Mouse (Mus musculus): ENCODE measurements around the gene Far1. TPM values are rescaled to one million over a fixed set of nuclear protein-coding genes. Genes with fewer than 3 reads are reported as not detected.

Far1 gene
- polyA plus RNA-seq, 1 experiment from 2014 or later: 62.8 TPM

- DNase-seq (ENCODE audit: low spot score) (peak; percentile 63), ATAC-seq (replicated peaks; ENCODE audit: low FRiP score, low TSS enrichment, low read depth) (no peak)
- H3K27ac ChIP-seq (ENCODE audit: low read depth): no peak overlapping the region
- H3K9me3 ChIP-seq (ENCODE audit: control insufficient read depth, low read length): no peaks in the 10 kb centered on the region
- H3K27me3 ChIP-seq (replicated peaks; ENCODE audit: control insufficient read depth, insufficient read depth, low read length): no peaks in the 10 kb centered on the region
- no peak overlapping the region for H3K4me3 ChIP-seq (ENCODE audit: low read depth, low read length)
- H3K4me2 ChIP-seq (ENCODE audit: low read length): no peak overlapping the region
- H3K9ac ChIP-seq (ENCODE audit: low read length): no peak overlapping the region
- H3K36me3 ChIP-seq (ENCODE audit: control insufficient read depth, insufficient read depth, low read length): no peaks in the 10 kb centered on the region
- H3K4me1 ChIP-seq (replicated peaks; ENCODE audit: control insufficient read depth, insufficient read depth, low read length): no peaks in the 10 kb centered on the region
- 23% methylated on average over 8 of the region's 8 CpGs for WGBS
Measured at GRCm38 (mm10) chr7:113609027-113609705, 95.5 kb downstream of the Far1 start.

GRCm38 (mm10) chr7:113612628-113613027 is 99.0 kb downstream of the Far1 start:
- no peaks in the 10 kb centered on the region for H3K27me3 ChIP-seq (replicated peaks; ENCODE audit: control insufficient read depth, insufficient read depth, low read length)
- no peaks in the 10 kb centered on the region for H3K9me3 ChIP-seq (ENCODE audit: control insufficient read depth, low read length)
- no peaks in the 10 kb centered on the region for H3K4me1 ChIP-seq (replicated peaks; ENCODE audit: control insufficient read depth, insufficient read depth, low read length)
- no peak overlapping the region for H3K4me2 ChIP-seq (ENCODE audit: low read length)
- no peak overlapping the region for H3K27ac ChIP-seq (ENCODE audit: low read depth)
- no peak for DNase-seq (ENCODE audit: low spot score)
- H3K4me3 ChIP-seq (ENCODE audit: low read depth, low read length): no peak overlapping the region
- ATAC-seq (replicated peaks; ENCODE audit: low FRiP score, low TSS enrichment, low read depth): no peak
- 81% methylated on average over 4 of the region's 4 CpGs for WGBS
- H3K9ac ChIP-seq (ENCODE audit: low read length): no peak overlapping the region
- H3K36me3 ChIP-seq (ENCODE audit: control insufficient read depth, insufficient read depth, low read length): no peaks in the 10 kb centered on the region

- whole genome bisulfite sequencing: 77% methylated on average over 10 of the region's 10 CpGs
- Histone ChIP-seq H3K36me3 (ENCODE audit: control insufficient read depth, insufficient read depth, low read length) (no peaks in the 10 kb centered on the region), H3K9ac (ENCODE audit: low read length) (no peak overlapping the region), H3K4me3 (ENCODE audit: low read depth, low read length) (no peak overlapping the region), H3K4me1 (replicated peaks; ENCODE audit: control insufficient read depth, insufficient read depth, low read length) (no peaks in the 10 kb centered on the region), H3K27me3 (replicated peaks; ENCODE audit: control insufficient read depth, insufficient read depth, low read length) (no peaks in the 10 kb centered on the region), H3K9me3 (ENCODE audit: control insufficient read depth, low read length) (no peaks in the 10 kb centered on the region), H3K27ac (ENCODE audit: low read depth) (no peak overlapping the region), H3K4me2 (ENCODE audit: low read length) (no peak overlapping the region)
- no peak for ATAC-seq (replicated peaks; ENCODE audit: low FRiP score, low TSS enrichment, low read depth)
- no peak for DNase-seq (ENCODE audit: low spot score)
Measured at GRCm38 (mm10) chr7:113614198-113614927, 100.7 kb downstream of the Far1 start.

GRCm38 (mm10) chr7:113619166-113619565 is 105.5 kb downstream of the Far1 start:
- Histone ChIP-seq H3K4me1 (replicated peaks; ENCODE audit: control insufficient read depth, insufficient read depth, low read length) (no peaks in the 10 kb centered on the region), H3K36me3 (ENCODE audit: control insufficient read depth, insufficient read depth, low read length) (no peaks in the 10 kb centered on the region), H3K4me2 (ENCODE audit: low read length) (no peak overlapping the region), H3K9me3 (ENCODE audit: control insufficient read depth, low read length) (no peaks in the 10 kb centered on the region), H3K4me3 (ENCODE audit: low read depth, low read length) (no peak overlapping the region), H3K27me3 (replicated peaks; ENCODE audit: control insufficient read depth, insufficient read depth, low read length) (no peaks in the 10 kb centered on the region), H3K27ac (ENCODE audit: low read depth) (no peak overlapping the region), H3K9ac (ENCODE audit: low read length) (no peak overlapping the region)
- DNase-seq (ENCODE audit: low spot score) (no peak), ATAC-seq (replicated peaks; ENCODE audit: low FRiP score, low TSS enrichment, low read depth) (no peak)
- 88% methylated on average over 2 of the region's 2 CpGs for WGBS

- 75% methylated on average over 9 of the region's 9 CpGs for WGBS
- DNase-seq (ENCODE audit: low spot score) (no peak), ATAC-seq (replicated peaks; ENCODE audit: low FRiP score, low TSS enrichment, low read depth) (no peak)
- H3K36me3 ChIP-seq (ENCODE audit: control insufficient read depth, insufficient read depth, low read length): no peaks in the 10 kb centered on the region
- H3K27ac ChIP-seq (ENCODE audit: low read depth): no peak overlapping the region
- H3K27me3 ChIP-seq (replicated peaks; ENCODE audit: control insufficient read depth, insufficient read depth, low read length): no peaks in the 10 kb centered on the region
- no peak overlapping the region for H3K4me3 ChIP-seq (ENCODE audit: low read depth, low read length)
- no peak overlapping the region for H3K4me2 ChIP-seq (ENCODE audit: low read length)
- no peaks in the 10 kb centered on the region for H3K9me3 ChIP-seq (ENCODE audit: control insufficient read depth, low read length)
- no peak overlapping the region for H3K9ac ChIP-seq (ENCODE audit: low read length)
- H3K4me1 ChIP-seq (replicated peaks; ENCODE audit: control insufficient read depth, insufficient read depth, low read length): no peaks in the 10 kb centered on the region
Measured at GRCm38 (mm10) chr7:113619768-113620167, 106.1 kb downstream of the Far1 start.

Other genes starting within 250 kb of the Far1 start
- 19.5 and 23.6 TPM in 2 replicates for gene Btbd10, start 144.4 kb upstream of the Far1 start, polyA plus RNA-seq (2014; fragmentation: Nextera tagmentation; extraction: Ambion mirVana)
- gene Pth, start 125.3 kb upstream of the Far1 start, polyA plus RNA-seq (2014; fragmentation: Nextera tagmentation; extraction: Ambion mirVana): not detected in 2 replicates

Measured in intestine, embryonic 14.5 days (tissue).